Mouse (Mus musculus) hematopoietic stem cell, adult 5-6 weeks (primary cell): ENCODE data around the gene Msn. TPM values are rescaled to one million over a fixed set of nuclear protein-coding genes. Genes with fewer than 3 reads are reported as not detected.
"Not testable (repeated sequence)": the region's sequence is repeated elsewhere in the genome, so short reads cannot be mapped to it uniquely, and the experiment has no call there.

Experiments used
- ATAC-seq, 2 experiments: fragments of 125-278 bp in 1 of 2; replicated peaks in 1 of 2; 2 replicates each; pipeline ENCODE4 v1.8.0; 2016 to 2017; ENCODE audit warnings: inconsistent platforms in 2 of 2, mild to moderate bottlenecking in 2 of 2, moderate number of reproducible peaks in 2 of 2, low read depth in 1 of 2, moderate TSS enrichment in 1 of 2; ENCODE audit not compliant: low FRiP score in 2 of 2, poor library complexity in 2 of 2, severe bottlenecking in 2 of 2, insufficient read depth in 1 of 2, low TSS enrichment in 1 of 2
- total RNA-seq: library from RNA; stranded (forward); fragments of 172-1452, 232-1000 nt; gene quantifications from 2 replicates; pipeline ENCODE4 v1.2.3, GENCODE M21; 2017

Msn gene
- total RNA-seq, 1 experiment from 2014 or later: 155 TPM

- no peak for ATAC-seq
Measured at GRCm38 (mm10) chrX:96134243-96134661, 38.4 kb downstream of the Msn start.

GRCm38 (mm10) chrX:96134840-96135580 is 39.2 kb downstream of the Msn start:
- no peak for ATAC-seq

GRCm38 (mm10) chrX:96135581-96135980 is 39.7 kb downstream of the Msn start:
- ATAC-seq: no peak

- ATAC-seq: no peak
Measured at GRCm38 (mm10) chrX:96139262-96139661, 43.4 kb downstream of the Msn start.

GRCm38 (mm10) chrX:96144960-96145488 is 49.2 kb downstream of the Msn start:
- ATAC-seq: peak; percentile 77 to 95

GRCm38 (mm10) chrX:96148217-96148616 is 52.4 kb downstream of the Msn start:
- ATAC-seq: no peak

- ATAC-seq: no peak
Measured at GRCm38 (mm10) chrX:96153362-96153761, 57.5 kb downstream of the Msn start.

- peak; percentile 22 to 42; a peak in 1 of 4 replicates for ATAC-seq
Measured at GRCm38 (mm10) chrX:96157936-96158335, 62.1 kb downstream of the Msn start.

- peak; percentile 36 to 73; a peak in 3 of 4 replicates for ATAC-seq
Measured at GRCm38 (mm10) chrX:96162571-96162970, 66.7 kb downstream of the Msn start.

GRCm38 (mm10) chrX:96171645-96172388 is 76.0 kb downstream of the Msn start:
- ATAC-seq: no peak

GRCm38 (mm10) chrX:96178437-96178836 is 82.6 kb downstream of the Msn start:
- ATAC-seq: peak; percentile 74 to 78; a peak in 3 of 4 replicates

GRCm38 (mm10) chrX:96184100-96184732 is 88.4 kb downstream of the Msn start:
- ATAC-seq: peak in 1 of 2 experiments; percentile 53; a peak in 1 of 4 replicates

- ATAC-seq: not testable (repeated sequence)
Measured at GRCm38 (mm10) chrX:96205143-96205542, 109.3 kb downstream of the Msn start.

GRCm38 (mm10) chrX:96206872-96207271 is 111.0 kb downstream of the Msn start:
- ATAC-seq: no peak

- peak; percentile 69 to 87; a peak in 3 of 4 replicates for ATAC-seq
Measured at GRCm38 (mm10) chrX:96218088-96218487, 122.2 kb downstream of the Msn start.
